Mouse (Mus musculus): ENCODE data around the gene Nos2. TPM values are rescaled to one million over a fixed set of nuclear protein-coding genes. Genes with fewer than 3 reads are reported as not detected.
"Not testable (repeated sequence)": the region's sequence is repeated elsewhere in the genome, so short reads cannot be mapped to it uniquely, and the experiment has no call there.

The Nos2 gene
- polyA plus RNA-seq, 1 experiment from 2014 or later, result 0.49 TPM

- Histone ChIP-seq H3K27me3 (ENCODE audit: control insufficient read depth, insufficient read depth, low read length) (no peaks in the 10 kb centered on the region), H3K27ac (replicated peaks; ENCODE audit: low read depth, low read length) (0 out of 2 replicates have a peak overlapping the region, but pooled peaks have one; percentile 13), H3K9me3 (replicated peaks; ENCODE audit: control insufficient read depth, low read length) (no peaks in the 10 kb centered on the region), H3K9ac (replicated peaks; ENCODE audit: low read length) (no peak overlapping the region), H3K4me1 (ENCODE audit: control insufficient read depth, insufficient read depth, low read length) (no peaks in the 10 kb centered on the region), H3K36me3 (replicated peaks; ENCODE audit: control insufficient read depth, insufficient read depth, low read depth, low read length) (no peaks in the 10 kb centered on the region), H3K4me2 (ENCODE audit: low read depth, low read length) (no peak overlapping the region), H3K4me3 (ENCODE audit: low read depth, low read length) (no peak overlapping the region)
- DNase-seq (ENCODE audit: low spot score), result no peak
- WGBS, result 61% methylated on average over 5 of the region's 5 CpGs
- no peak for ATAC-seq (replicated peaks; ENCODE audit: insufficient number of reproducible peaks, low FRiP score, low TSS enrichment, low read depth)
Observed at GRCm38 (mm10) chr11:79002551-79002951, 82.0 kb downstream of the Nos2 start.

GRCm38 (mm10) chr11:79003053-79003768, 82.6 kb downstream of the Nos2 start:
- no peaks in the 10 kb centered on the region for H3K4me1 ChIP-seq (ENCODE audit: control insufficient read depth, insufficient read depth, low read length)
- 76% methylated on average over 11 of the region's 11 CpGs for WGBS
- no peak overlapping the region for H3K4me3 ChIP-seq (ENCODE audit: low read depth, low read length)
- H3K4me2 ChIP-seq (ENCODE audit: low read depth, low read length), result no peak overlapping the region
- H3K27me3 ChIP-seq (ENCODE audit: control insufficient read depth, insufficient read depth, low read length), result no peaks in the 10 kb centered on the region
- no peak overlapping the region for H3K9ac ChIP-seq (replicated peaks; ENCODE audit: low read length)
- no peaks in the 10 kb centered on the region for H3K36me3 ChIP-seq (replicated peaks; ENCODE audit: control insufficient read depth, insufficient read depth, low read depth, low read length)
- no peak for DNase-seq (ENCODE audit: low spot score)
- no peaks in the 10 kb centered on the region for H3K9me3 ChIP-seq (replicated peaks; ENCODE audit: control insufficient read depth, low read length)
- no peak for ATAC-seq (replicated peaks; ENCODE audit: insufficient number of reproducible peaks, low FRiP score, low TSS enrichment, low read depth)
- H3K27ac ChIP-seq (replicated peaks; ENCODE audit: low read depth, low read length), result no peak overlapping the region

GRCm38 (mm10) chr11:79003769-79004638, 83.4 kb downstream of the Nos2 start:
- DNase-seq (ENCODE audit: low spot score) (no peak), ATAC-seq (replicated peaks; ENCODE audit: insufficient number of reproducible peaks, low FRiP score, low TSS enrichment, low read depth) (no peak)
- Histone ChIP-seq H3K27ac (replicated peaks; ENCODE audit: low read depth, low read length) (no peak overlapping the region), H3K4me2 (ENCODE audit: low read depth, low read length) (no peak overlapping the region), H3K9ac (replicated peaks; ENCODE audit: low read length) (no peak overlapping the region), H3K27me3 (ENCODE audit: control insufficient read depth, insufficient read depth, low read length) (no peaks in the 10 kb centered on the region), H3K9me3 (replicated peaks; ENCODE audit: control insufficient read depth, low read length) (no peaks in the 10 kb centered on the region), H3K36me3 (replicated peaks; ENCODE audit: control insufficient read depth, insufficient read depth, low read depth, low read length) (no peaks in the 10 kb centered on the region), H3K4me1 (ENCODE audit: control insufficient read depth, insufficient read depth, low read length) (no peaks in the 10 kb centered on the region), H3K4me3 (ENCODE audit: low read depth, low read length) (no peak overlapping the region)
- WGBS, result 78% methylated on average over 10 of the region's 10 CpGs

- ATAC-seq (replicated peaks; ENCODE audit: insufficient number of reproducible peaks, low FRiP score, low TSS enrichment, low read depth), result no peak
- Histone ChIP-seq H3K9ac (replicated peaks; ENCODE audit: low read length) (no peak overlapping the region), H3K36me3 (replicated peaks; ENCODE audit: control insufficient read depth, insufficient read depth, low read depth, low read length) (no peaks in the 10 kb centered on the region), H3K27me3 (ENCODE audit: control insufficient read depth, insufficient read depth, low read length) (no peaks in the 10 kb centered on the region), H3K4me3 (ENCODE audit: low read depth, low read length) (no peak overlapping the region), H3K27ac (replicated peaks; ENCODE audit: low read depth, low read length) (no peak overlapping the region), H3K4me2 (ENCODE audit: low read depth, low read length) (no peak overlapping the region), H3K9me3 (replicated peaks; ENCODE audit: control insufficient read depth, low read length) (no peaks in the 10 kb centered on the region), H3K4me1 (ENCODE audit: control insufficient read depth, insufficient read depth, low read length) (no peaks in the 10 kb centered on the region)
- no peak for DNase-seq (ENCODE audit: low spot score)
- 87% methylated on average over 14 of the region's 14 CpGs for WGBS
Observed at GRCm38 (mm10) chr11:79005578-79006394, 85.2 kb downstream of the Nos2 start.

GRCm38 (mm10) chr11:79006417-79006816, 85.8 kb downstream of the Nos2 start:
- 74% methylated on average over 5 of the region's 5 CpGs for WGBS
- ATAC-seq (replicated peaks; ENCODE audit: insufficient number of reproducible peaks, low FRiP score, low TSS enrichment, low read depth) (no peak), DNase-seq (ENCODE audit: low spot score) (no peak)
- no peak overlapping the region for H3K4me2 ChIP-seq (ENCODE audit: low read depth, low read length)
- no peaks in the 10 kb centered on the region for H3K4me1 ChIP-seq (ENCODE audit: control insufficient read depth, insufficient read depth, low read length)
- H3K36me3 ChIP-seq (replicated peaks; ENCODE audit: control insufficient read depth, insufficient read depth, low read depth, low read length), result no peaks in the 10 kb centered on the region
- H3K4me3 ChIP-seq (ENCODE audit: low read depth, low read length), result no peak overlapping the region
- H3K9me3 ChIP-seq (replicated peaks; ENCODE audit: control insufficient read depth, low read length), result no peaks in the 10 kb centered on the region
- no peak overlapping the region for H3K27ac ChIP-seq (replicated peaks; ENCODE audit: low read depth, low read length)
- H3K27me3 ChIP-seq (ENCODE audit: control insufficient read depth, insufficient read depth, low read length), result no peaks in the 10 kb centered on the region
- H3K9ac ChIP-seq (replicated peaks; ENCODE audit: low read length), result no peak overlapping the region

- H3K9ac ChIP-seq (replicated peaks; ENCODE audit: low read length); H3K27ac ChIP-seq (replicated peaks; ENCODE audit: low read depth, low read length); ATAC-seq (replicated peaks; ENCODE audit: insufficient number of reproducible peaks, low FRiP score, low TSS enrichment, low read depth); H3K4me2 ChIP-seq (ENCODE audit: low read depth, low read length); H3K27me3 ChIP-seq (ENCODE audit: control insufficient read depth, insufficient read depth, low read length); DNase-seq (ENCODE audit: low spot score); H3K4me3 ChIP-seq (ENCODE audit: low read depth, low read length); H3K9me3 ChIP-seq (replicated peaks; ENCODE audit: control insufficient read depth, low read length); H3K4me1 ChIP-seq (ENCODE audit: control insufficient read depth, insufficient read depth, low read length); H3K36me3 ChIP-seq (replicated peaks; ENCODE audit: control insufficient read depth, insufficient read depth, low read depth, low read length): not testable (repeated sequence)
- 92% methylated on average over 3 of the region's 3 CpGs for WGBS
Observed at GRCm38 (mm10) chr11:79007356-79007755, 86.8 kb downstream of the Nos2 start.

GRCm38 (mm10) chr11:79008007-79008775, 87.6 kb downstream of the Nos2 start:
- WGBS, result 77% methylated on average over 6 of the region's 6 CpGs
- H3K4me3 ChIP-seq (ENCODE audit: low read depth, low read length), result no peak overlapping the region
- no peak overlapping the region for H3K27ac ChIP-seq (replicated peaks; ENCODE audit: low read depth, low read length)
- no peaks in the 10 kb centered on the region for H3K4me1 ChIP-seq (ENCODE audit: control insufficient read depth, insufficient read depth, low read length)
- DNase-seq (ENCODE audit: low spot score), result no peak
- H3K9ac ChIP-seq (replicated peaks; ENCODE audit: low read length), result no peak overlapping the region
- no peak for ATAC-seq (replicated peaks; ENCODE audit: insufficient number of reproducible peaks, low FRiP score, low TSS enrichment, low read depth)
- H3K9me3 ChIP-seq (replicated peaks; ENCODE audit: control insufficient read depth, low read length), result no peaks in the 10 kb centered on the region
- no peak overlapping the region for H3K4me2 ChIP-seq (ENCODE audit: low read depth, low read length)
- H3K27me3 ChIP-seq (ENCODE audit: control insufficient read depth, insufficient read depth, low read length), result no peaks in the 10 kb centered on the region
- no peaks in the 10 kb centered on the region for H3K36me3 ChIP-seq (replicated peaks; ENCODE audit: control insufficient read depth, insufficient read depth, low read depth, low read length)

Data from embryonic facial prominence, embryonic 11.5 days (tissue).